Mouse (Mus musculus): ENCODE measurements at regions not wholly inside any gene's neighbourhood (a gene's known extent, or its start where the extent isn't known, plus 50 kb on each side); places are given as distances from the start of the nearest gene placed in this dataset.

GRCm38 (mm10) chr14:58691129-58691828, 451.4 kb downstream of the 1700129C05Rik start:
- in situ Hi-C loops (cut with MboI, MseI) = no loop called here

GRCm38 (mm10) chr14:58687814-58688213, 454.9 kb downstream of the 1700129C05Rik start:
- in situ Hi-C loops (cut with MboI, MseI) = no loop called here

- in situ Hi-C loops (cut with MboI, MseI) = no loop called here
Measured at GRCm38 (mm10) chr14:58678781-58679180, 463.9 kb downstream of the 1700129C05Rik start.

- in situ Hi-C loops (cut with MboI, MseI) = no loop called here
Measured at GRCm38 (mm10) chr14:58678126-58678656, 464.5 kb downstream of the 1700129C05Rik start.

- in situ Hi-C loops (cut with MboI, MseI) = no loop called here
Measured at GRCm38 (mm10) chr14:58675146-58675545, 467.5 kb downstream of the 1700129C05Rik start.

GRCm38 (mm10) chr14:58663946-58664345, 478.7 kb downstream of the 1700129C05Rik start:
- in situ Hi-C loops (cut with MboI, MseI) = no loop called here

GRCm38 (mm10) chr14:58662601-58663000, 480.1 kb downstream of the 1700129C05Rik start:
- in situ Hi-C loops (cut with MboI, MseI) = no loop called here

GRCm38 (mm10) chr14:58661416-58661815, 481.3 kb downstream of the 1700129C05Rik start:
- in situ Hi-C loops (cut with MboI, MseI) = no loop called here

GRCm38 (mm10) chr14:58657263-58657662, 485.4 kb downstream of the 1700129C05Rik start:
- in situ Hi-C loops (cut with MboI, MseI) = no loop called here

GRCm38 (mm10) chr14:58656935-58657238, 485.8 kb downstream of the 1700129C05Rik start:
- in situ Hi-C loops (cut with MboI, MseI) = no loop called here

GRCm38 (mm10) chr14:58656212-58656934, 486.3 kb downstream of the 1700129C05Rik start:
- in situ Hi-C loops (cut with MboI, MseI) = no loop called here

- in situ Hi-C loops (cut with MboI, MseI) = no loop called here
Measured at GRCm38 (mm10) chr14:58653026-58653425, 489.7 kb downstream of the 1700129C05Rik start.

- in situ Hi-C loops (cut with MboI, MseI) = no loop called here
Measured at GRCm38 (mm10) chr14:58652004-58652403, 490.7 kb downstream of the 1700129C05Rik start.

GRCm38 (mm10) chr14:58651210-58651609, 491.5 kb downstream of the 1700129C05Rik start:
- in situ Hi-C loops (cut with MboI, MseI) = no loop called here

- in situ Hi-C loops (cut with MboI, MseI) = no loop called here
Measured at GRCm38 (mm10) chr14:58638337-58638696, 504.4 kb downstream of the 1700129C05Rik start.

- in situ Hi-C loops (cut with MboI, MseI) = no loop called here
Measured at GRCm38 (mm10) chr14:58637405-58638336, 505.0 kb downstream of the 1700129C05Rik start.

- in situ Hi-C loops (cut with MboI, MseI) = no loop called here
Measured at GRCm38 (mm10) chr14:58631221-58631620, 511.5 kb downstream of the 1700129C05Rik start.

GRCm38 (mm10) chr14:58628266-58628665, 514.4 kb downstream of the 1700129C05Rik start:
- in situ Hi-C loops (cut with MboI, MseI) = no loop called here

- in situ Hi-C loops (cut with MboI, MseI) = no loop called here
Measured at GRCm38 (mm10) chr14:58626506-58627256, 516.0 kb downstream of the 1700129C05Rik start.

- in situ Hi-C loops (cut with MboI, MseI) = no loop called here
Measured at GRCm38 (mm10) chr14:58620186-58620585, 522.5 kb downstream of the 1700129C05Rik start.

- in situ Hi-C loops (cut with MboI, MseI) = no loop called here
Measured at GRCm38 (mm10) chr14:58617656-58618055, 525.0 kb downstream of the 1700129C05Rik start.

All from regulatory T cell (primary cell).